Comparison of ENCODE assay signal across 16 mouse cellular contexts in the genomic region with DNA sequence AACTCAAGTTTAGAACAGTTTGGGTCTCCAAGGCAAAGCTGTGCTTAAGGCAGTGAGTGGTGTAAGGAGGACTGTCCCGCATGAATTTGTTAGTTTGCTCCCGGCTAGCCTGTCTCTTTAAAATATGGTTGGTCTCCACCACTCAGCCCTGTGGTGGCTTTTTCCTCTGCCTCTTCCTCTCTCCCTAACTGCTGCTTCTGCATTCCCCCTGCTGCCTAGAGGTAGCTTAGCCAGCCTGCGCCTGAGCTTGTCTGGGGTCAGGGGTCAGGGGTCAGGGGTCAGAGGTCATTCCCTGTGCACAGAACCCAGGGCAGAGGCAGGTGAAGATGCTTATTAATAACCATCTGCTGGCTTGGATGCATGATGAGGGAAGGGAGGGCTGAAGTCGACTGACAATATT.
DNase-seq lines count a peak whose midpoint lies in the region; ATAC-seq lines count a peak whose summit lies in the region.
"Had no signal": no experiment of that assay in that cellular context is flagged by ENCODE, and none has a peak within 500 bp of the region (broad histone marks: within the 10 kb centered on the region; RNA-seq: fewer than 3 reads in every experiment).

No protein-coding gene starts in this region.

- intact Hi-C loops in heart, postnatal 10 days (cut with DNase I), result no loop called here

- H3K36me3 ChIP-seq in heart, embryonic 12.5 days, result no peaks in the 10 kb centered on the region
- H3K36me3 ChIP-seq in limb, embryonic 10.5 days, result no peaks in the 10 kb centered on the region
- H3K36me3 ChIP-seq: G1E had no signal

- no peaks in the 10 kb centered on the region for H3K9me3 ChIP-seq in heart, embryonic 12.5 days (replicated peaks)
- H3K9me3 ChIP-seq in limb, embryonic 10.5 days (replicated peaks), result no peaks in the 10 kb centered on the region
- H3K9me3 ChIP-seq: G1E had no signal

- no peak for ATAC-seq in heart, embryonic 12.5 days (ENCODE audit: insufficient number of reproducible peaks, low FRiP score)

- H3K27me3 ChIP-seq in heart, embryonic 12.5 days (replicated peaks), result no peaks in the 10 kb centered on the region
- H3K27me3 ChIP-seq in limb, embryonic 10.5 days (ENCODE audit: low read depth, poor library complexity, severe bottlenecking), result peaks cover 2% of the 10 kb centered on the region; the same call in 1 of the 2 replicates

- no peak overlapping the region for H3K4me2 ChIP-seq in heart, embryonic 12.5 days

- peak overlapping the region; percentile 90 for H3K27ac ChIP-seq in heart, embryonic 12.5 days (ENCODE audit: poor library complexity, severe bottlenecking)
- peak overlapping the region; percentile 80; the same call in 1 of the 2 replicates for H3K27ac ChIP-seq in limb, embryonic 10.5 days
- H3K27ac ChIP-seq: left cerebral cortex, adult 2 months; liver, embryonic 14.5 days had no signal

- no peak overlapping the region; the same call in 1 of the 2 replicates for H3K9ac ChIP-seq in heart, embryonic 12.5 days
- H3K9ac ChIP-seq: liver, embryonic 14.5 days had no signal

- no peak for DNase-seq in heart, postnatal 10 days
- DNase-seq in kidney, postnatal 4 days, result peak; percentile 24 to 27
- DNase-seq in kidney, adult 11 months, result no peak
- peak; percentile 59 for DNase-seq in embryo, embryonic 10 days (ENCODE audit: low spot score)
- DNase-seq in limb, embryonic 10.5 days (ENCODE audit: low spot score), result peak; percentile 46
- DNase-seq in urinary bladder, adult 2 months (ENCODE audit: low spot score), result no peak
- no peak for DNase-seq in urinary bladder, postnatal 25 days (ENCODE audit: low spot score)
- DNase-seq: B cell, adult 2 months; cerebellum, adult 8-10 months; spleen, adult 18-20 months; thymus, adult 2 months had no signal

- WGBS in heart, embryonic 12.5 days, result 19% methylated on average over 4 of the region's 4 CpGs
- 20% methylated on average over 4 of the region's 4 CpGs for WGBS in limb, embryonic 10.5 days

- H3K4me1 ChIP-seq in heart, embryonic 12.5 days (replicated peaks), result peaks cover 57% of the 10 kb centered on the region
- H3K4me1 ChIP-seq in limb, embryonic 10.5 days, result peaks cover 26% of the 10 kb centered on the region

- H3K4me3 ChIP-seq in heart, embryonic 12.5 days, result no peak overlapping the region
- no peak overlapping the region for H3K4me3 ChIP-seq in limb, embryonic 10.5 days
- H3K4me3 ChIP-seq: erythroblast, embryonic 14.5 days; left cerebral cortex, adult 2 months had no signal

Comparison
In these comparisons a context has a peak if more than half of its experiments do, and no peak if none do; other contexts are left out.
1. DNase-seq: peak in kidney, postnatal 4 days (2 of 2), embryo, embryonic 10 days (single experiment) and limb, embryonic 10.5 days (single experiment); none in heart, postnatal 10 days (0 of 2), kidney, adult 11 months (single experiment), urinary bladder, adult 2 months (single experiment) and urinary bladder, postnatal 25 days (single experiment).